Mouse (Mus musculus) erythroblast, embryonic 14.5 days (primary cell): ENCODE measurements around the gene Traf2.

ENCODE experiments used
- GATA1 ChIP-seq: IDR thresholded peaks from 2 replicates; pipeline ENCODE4 v1.6.1; 2012; ENCODE audit warnings: low read length, inconsistent platforms, mixed read lengths
- TAL1 ChIP-seq: IDR thresholded peaks from 3 replicates; pipeline ENCODE4 v1.6.1; 2012; ENCODE audit warnings: low read length, inconsistent platforms, mixed read lengths

- no peak for TF ChIP-seq GATA1
- TF ChIP-seq TAL1: no peak
Observed at GRCm38 (mm10) chr2:25576028-25576850, 29.5 kb upstream of the Traf2 start.
